Mouse (Mus musculus) ovary, postnatal 10 days (tissue): ENCODE data around the gene Exosc1.

Experiments used
- DNase-seq: peaks from one replicate; pipeline ENCODE4 v3.0.0; 2022; ENCODE audit warnings: low spot score

Exosc1 gene

DNA sequence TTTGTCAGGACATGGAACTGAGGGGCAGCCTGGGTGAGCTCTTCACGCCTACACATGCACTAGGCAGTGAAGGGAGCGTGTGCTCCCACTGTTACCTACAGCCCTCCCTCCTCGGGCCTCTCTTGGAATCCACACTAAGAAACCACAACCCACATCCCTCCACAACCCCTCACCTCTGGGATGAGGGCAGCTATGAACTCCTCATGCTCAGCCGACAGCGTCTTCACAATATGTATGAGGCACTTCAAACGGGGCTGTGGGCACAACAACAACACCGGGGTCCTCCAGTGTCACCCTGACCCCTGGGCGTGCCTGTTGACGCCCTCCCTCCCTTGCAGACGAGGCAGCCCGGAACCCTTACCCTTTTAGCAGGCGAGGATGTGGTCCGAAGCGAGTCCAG, 58.9 kb downstream of the Exosc1 start:
- DNase-seq: no peak
